Mouse (Mus musculus): ENCODE data around the gene Clec4f. TPM values are rescaled to one million over a fixed set of nuclear protein-coding genes. Genes with fewer than 3 reads are reported as not detected.
A peak's percentile ranks its signal among the peaks of the same experiment; 100 is the strongest.

The Clec4f gene
- total RNA-seq, 1 experiment: not detected

- H3K4me1 ChIP-seq (ENCODE audit: control insufficient read depth in 2 of 2, insufficient read depth in 2 of 2, low read length in 2 of 2, poor library complexity in 1 of 2): peaks cover under 1 to 5% of the 10 kb centered on the region in 2 experiments; a peak in 2 of 4 replicates
- peak overlapping the region in 1 of 2 experiments; percentile 10; a peak in 1 of 4 replicates for H3K4me3 ChIP-seq (ENCODE audit: insufficient read depth in 1 of 2, low read depth in 1 of 2, low read length in 2 of 2, poor library complexity in 1 of 2, severe bottlenecking in 1 of 2)
- no peak overlapping the region for H3K9ac ChIP-seq (ENCODE audit: insufficient read depth, low read depth, low read length, poor library complexity, severe bottlenecking)
- DNase-seq (ENCODE audit: low read depth, low spot score): no peak
- TF ChIP-seq ZNF384 (IDR thresholded peaks at IDR 0.05; ENCODE audit: low read depth, low read length) (no peak), CHD2 (IDR thresholded peaks at IDR 0.05; ENCODE audit: low read depth, low read length) (no peak), HCFC1 (IDR thresholded peaks at IDR 0.05; ENCODE audit: borderline replicate concordance, insufficient read depth, low read length) (no peak), MAFK (IDR thresholded peaks at IDR 0.05; ENCODE audit: insufficient read depth, low read depth, low read length) (no peak), ZC3H11A (IDR thresholded peaks at IDR 0.05; ENCODE audit: borderline replicate concordance, low read depth, low read length) (no peak)
- H3K9me3 ChIP-seq (ENCODE audit: control insufficient read depth, insufficient read depth, low read depth, low read length): no peaks in the 10 kb centered on the region
- H3K27ac ChIP-seq (ENCODE audit: insufficient read depth, low read depth, low read length, poor library complexity, severe bottlenecking): no peak overlapping the region
- H3K36me3 ChIP-seq (ENCODE audit: control insufficient read depth, insufficient read depth, low read length, poor library complexity, severe bottlenecking): no peaks in the 10 kb centered on the region
- in situ Hi-C loops (cut with MboI; ENCODE audit: low sequenced_read_pairs in 2 of 2, unreplicated experiment in 2 of 2): loop anchor here (25.0 kb wide), 2 partner anchors 641 to 1484 kb away; partner anchors contain the start of genes Emx1 (in 2 of the 2), Aup1 (in 1 of the 2), Dqx1 (in 1 of the 2) and Htra2 (in 1 of the 2)
These were observed 47.2 kb upstream of the Clec4f start for GRCm38 (mm10) chr6:83703000-83703721.

DNA sequence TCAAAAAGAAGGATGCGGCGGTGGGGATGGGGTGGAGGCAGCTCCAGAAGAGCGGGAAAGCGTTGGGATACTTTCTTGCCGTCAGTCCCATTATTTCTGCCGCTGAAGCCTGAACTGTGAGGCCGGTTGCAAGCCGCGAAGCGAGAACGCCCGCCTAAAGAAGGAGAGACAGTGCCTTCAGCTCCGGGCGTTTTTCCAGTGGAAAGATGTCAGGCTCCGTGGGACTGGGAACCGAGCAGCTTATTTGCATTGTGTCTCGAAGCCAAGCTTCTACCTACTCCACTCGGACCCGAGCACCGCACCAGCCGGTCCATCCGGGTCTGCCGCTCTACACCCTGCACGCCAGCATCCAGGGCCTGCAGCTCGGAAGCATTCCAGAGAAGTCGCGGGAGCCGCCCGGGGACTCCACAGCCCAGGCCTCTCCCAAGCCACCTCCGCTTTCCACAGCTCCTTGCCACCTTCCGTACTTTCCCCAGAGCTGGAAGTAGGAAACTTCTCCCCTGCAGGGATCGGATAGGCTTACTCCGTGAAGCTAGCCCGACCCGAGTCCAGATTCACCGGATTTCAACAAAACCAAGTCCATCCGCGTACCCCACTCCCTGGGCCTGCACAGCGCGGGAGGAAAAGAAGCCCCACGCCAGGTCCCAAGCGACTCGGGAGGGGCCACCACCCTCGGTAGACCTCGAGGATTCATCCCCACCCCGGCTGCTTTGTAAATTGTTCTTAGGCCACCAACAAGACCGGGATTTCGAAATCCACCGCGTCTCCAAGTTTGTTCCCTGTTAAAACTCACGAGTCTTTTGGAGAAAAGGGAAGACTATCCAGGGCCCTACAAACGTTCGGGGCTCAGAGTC, 46.4 kb upstream of the Clec4f start:
- in situ Hi-C loops (cut with MboI; ENCODE audit: low sequenced_read_pairs in 2 of 2, unreplicated experiment in 2 of 2): loop anchor here (25.0 kb wide), 2 partner anchors 640 to 1485 kb away; partner anchors contain the start of genes Emx1 (in 2 of the 2), Aup1 (in 1 of the 2), Dqx1 (in 1 of the 2) and Htra2 (in 1 of the 2)

DNA sequence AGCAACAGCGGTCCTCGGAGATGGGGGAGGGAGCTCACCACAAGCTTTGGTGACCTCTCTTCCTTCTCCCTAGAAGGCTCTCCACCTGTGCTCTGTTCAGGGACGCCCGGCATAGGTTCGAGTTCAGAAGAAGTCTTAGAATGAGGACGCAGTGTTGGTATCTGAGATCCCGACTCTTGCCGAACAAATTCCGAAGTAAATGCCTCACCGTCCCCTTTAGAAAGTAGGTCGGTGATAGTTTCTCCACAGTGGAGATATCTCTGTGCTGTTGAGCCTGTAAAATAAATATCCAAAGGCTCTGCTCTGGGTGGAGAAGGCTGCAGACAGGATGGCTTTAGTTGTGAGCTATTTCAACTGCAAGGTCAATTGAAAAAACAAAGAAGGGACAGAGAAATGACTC, 45.0 kb upstream of the Clec4f start:
- peaks cover 3 to 18% of the 10 kb centered on the region in 2 experiments; a peak in 2 of 4 replicates for H3K4me1 ChIP-seq (ENCODE audit: control insufficient read depth in 2 of 2, insufficient read depth in 2 of 2, low read length in 2 of 2, poor library complexity in 1 of 2)
- no peak for DNase-seq (ENCODE audit: low read depth, low spot score)
- H3K36me3 ChIP-seq (ENCODE audit: control insufficient read depth, insufficient read depth, low read length, poor library complexity, severe bottlenecking): no peaks in the 10 kb centered on the region
- in situ Hi-C loops (cut with MboI; ENCODE audit: low sequenced_read_pairs in 2 of 2, unreplicated experiment in 2 of 2): loop anchor here (25.0 kb wide), 2 partner anchors 639 to 1486 kb away; partner anchors contain the start of genes Emx1 (in 2 of the 2), Aup1 (in 1 of the 2), Dqx1 (in 1 of the 2) and Htra2 (in 1 of the 2)
- H3K9me3 ChIP-seq (ENCODE audit: control insufficient read depth, insufficient read depth, low read depth, low read length): no peaks in the 10 kb centered on the region
- no peak overlapping the region for H3K27ac ChIP-seq (ENCODE audit: insufficient read depth, low read depth, low read length, poor library complexity, severe bottlenecking)
- no peak overlapping the region for H3K9ac ChIP-seq (ENCODE audit: insufficient read depth, low read depth, low read length, poor library complexity, severe bottlenecking)
- no peak for TF ChIP-seq ZC3H11A (IDR thresholded peaks at IDR 0.05; ENCODE audit: borderline replicate concordance, low read depth, low read length)
- TF ChIP-seq CHD2 (IDR thresholded peaks at IDR 0.05; ENCODE audit: low read depth, low read length): no peak
- TF ChIP-seq ZNF384 (IDR thresholded peaks at IDR 0.05; ENCODE audit: low read depth, low read length): no peak
- TF ChIP-seq HCFC1 (IDR thresholded peaks at IDR 0.05; ENCODE audit: borderline replicate concordance, insufficient read depth, low read length): no peak
- TF ChIP-seq MAFK (IDR thresholded peaks at IDR 0.05; ENCODE audit: insufficient read depth, low read depth, low read length): no peak
- H3K4me3 ChIP-seq (ENCODE audit: insufficient read depth in 1 of 2, low read depth in 1 of 2, low read length in 2 of 2, poor library complexity in 1 of 2, severe bottlenecking in 1 of 2): no peak overlapping the region

More for the DNA sequence above, 46.4 kb upstream of the Clec4f start:
- no peak overlapping the region for H3K9ac ChIP-seq (ENCODE audit: insufficient read depth, low read depth, low read length, poor library complexity, severe bottlenecking)
- H3K4me1 ChIP-seq (ENCODE audit: control insufficient read depth in 2 of 2, insufficient read depth in 2 of 2, low read length in 2 of 2, poor library complexity in 1 of 2): peaks cover 3 to 8% of the 10 kb centered on the region in 2 experiments; a peak in 2 of 4 replicates
- H3K36me3 ChIP-seq (ENCODE audit: control insufficient read depth, insufficient read depth, low read length, poor library complexity, severe bottlenecking): no peaks in the 10 kb centered on the region
- no peak for TF ChIP-seq ZNF384 (IDR thresholded peaks at IDR 0.05; ENCODE audit: low read depth, low read length)
- TF ChIP-seq MAFK (IDR thresholded peaks at IDR 0.05; ENCODE audit: insufficient read depth, low read depth, low read length): no peak
- TF ChIP-seq CHD2 (IDR thresholded peaks at IDR 0.05; ENCODE audit: low read depth, low read length): no peak
- TF ChIP-seq ZC3H11A (IDR thresholded peaks at IDR 0.05; ENCODE audit: borderline replicate concordance, low read depth, low read length): no peak
- TF ChIP-seq HCFC1 (IDR thresholded peaks at IDR 0.05; ENCODE audit: borderline replicate concordance, insufficient read depth, low read length): no peak
- peak overlapping the region; percentile 10 to 23; a peak in 2 of 4 replicates for H3K4me3 ChIP-seq (ENCODE audit: insufficient read depth in 1 of 2, low read depth in 1 of 2, low read length in 2 of 2, poor library complexity in 1 of 2, severe bottlenecking in 1 of 2)
- no peaks in the 10 kb centered on the region for H3K9me3 ChIP-seq (ENCODE audit: control insufficient read depth, insufficient read depth, low read depth, low read length)
- no peak for DNase-seq (ENCODE audit: low read depth, low spot score)
- no peak overlapping the region for H3K27ac ChIP-seq (ENCODE audit: insufficient read depth, low read depth, low read length, poor library complexity, severe bottlenecking)

- Histone ChIP-seq H3K9ac (ENCODE audit: insufficient read depth, low read depth, low read length, poor library complexity, severe bottlenecking) (no peak overlapping the region), H3K4me3 (ENCODE audit: insufficient read depth in 1 of 2, low read depth in 1 of 2, low read length in 2 of 2, poor library complexity in 1 of 2, severe bottlenecking in 1 of 2) (no peak overlapping the region), H3K27ac (ENCODE audit: insufficient read depth, low read depth, low read length, poor library complexity, severe bottlenecking) (no peak overlapping the region), H3K9me3 (ENCODE audit: control insufficient read depth, insufficient read depth, low read depth, low read length) (no peaks in the 10 kb centered on the region), H3K36me3 (ENCODE audit: control insufficient read depth, insufficient read depth, low read length, poor library complexity, severe bottlenecking) (no peaks in the 10 kb centered on the region), H3K4me1 (ENCODE audit: control insufficient read depth in 2 of 2, insufficient read depth in 2 of 2, low read length in 2 of 2, poor library complexity in 1 of 2) (peaks cover 3 to 18% of the 10 kb centered on the region in 2 experiments; a peak in 2 of 4 replicates)
- no peak for DNase-seq (ENCODE audit: low read depth, low spot score)
- TF ChIP-seq ZC3H11A (IDR thresholded peaks at IDR 0.05; ENCODE audit: borderline replicate concordance, low read depth, low read length) (no peak), ZNF384 (IDR thresholded peaks at IDR 0.05; ENCODE audit: low read depth, low read length) (no peak), CHD2 (IDR thresholded peaks at IDR 0.05; ENCODE audit: low read depth, low read length) (no peak), HCFC1 (IDR thresholded peaks at IDR 0.05; ENCODE audit: borderline replicate concordance, insufficient read depth, low read length) (no peak)
- in situ Hi-C loops (cut with MboI; ENCODE audit: low sequenced_read_pairs in 2 of 2, unreplicated experiment in 2 of 2): loop anchor here (25.0 kb wide), 2 partner anchors 638 to 1487 kb away; partner anchors contain the start of genes Emx1 (in 2 of the 2), Aup1 (in 1 of the 2), Dqx1 (in 1 of the 2) and Htra2 (in 1 of the 2)
These were observed 44.0 kb upstream of the Clec4f start for GRCm38 (mm10) chr6:83699971-83700370.
